Comparison of ENCODE assay signal across 13 mouse cellular contexts in the genomic region with DNA sequence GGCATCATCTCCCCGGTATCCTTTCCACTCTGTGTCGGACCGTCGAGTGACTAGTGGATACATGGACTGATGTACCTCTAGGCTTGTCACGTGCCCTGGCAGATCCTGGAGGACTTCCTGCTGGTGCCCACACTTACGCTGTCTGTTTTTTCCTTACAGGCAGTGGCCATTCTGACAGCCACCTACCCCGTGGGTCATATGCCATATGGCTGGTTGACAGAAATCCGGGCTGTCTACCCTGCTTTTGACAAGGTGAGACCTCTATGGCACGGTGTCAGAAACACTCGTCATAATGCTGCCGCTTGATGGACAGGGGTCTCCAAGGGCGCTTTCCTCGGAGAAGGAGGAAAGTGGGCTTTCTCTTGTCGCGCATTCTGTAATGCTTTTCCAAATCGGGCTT.
"Had no signal": no experiment of that assay in that cellular context is flagged by ENCODE, and none has a peak within 500 bp of the region (broad histone marks: within the 10 kb centered on the region; RNA-seq: fewer than 3 reads in every experiment).

No protein-coding gene starts in this region.

- ATAC-seq: midbrain, embryonic 16.5 days had no signal

- DNase-seq: lung, embryonic 14.5 days; lung, postnatal 10 days; lung, postnatal 4 days; midbrain, embryonic 14.5 days; retina, postnatal 1 day; right cerebral cortex, adult 18-20 months; right cerebral cortex, postnatal 25 days; right cerebral cortex, postnatal 4 days; spleen, adult 18-20 months; thymus, adult 18-20 months; thymus, postnatal 14 days; thymus, postnatal 36 days had no signal
